Mouse (Mus musculus): ENCODE data around the gene Atp2c1.
A peak's percentile ranks its signal among the peaks of the same experiment; 100 is the strongest.

The Atp2c1 gene

DNA sequence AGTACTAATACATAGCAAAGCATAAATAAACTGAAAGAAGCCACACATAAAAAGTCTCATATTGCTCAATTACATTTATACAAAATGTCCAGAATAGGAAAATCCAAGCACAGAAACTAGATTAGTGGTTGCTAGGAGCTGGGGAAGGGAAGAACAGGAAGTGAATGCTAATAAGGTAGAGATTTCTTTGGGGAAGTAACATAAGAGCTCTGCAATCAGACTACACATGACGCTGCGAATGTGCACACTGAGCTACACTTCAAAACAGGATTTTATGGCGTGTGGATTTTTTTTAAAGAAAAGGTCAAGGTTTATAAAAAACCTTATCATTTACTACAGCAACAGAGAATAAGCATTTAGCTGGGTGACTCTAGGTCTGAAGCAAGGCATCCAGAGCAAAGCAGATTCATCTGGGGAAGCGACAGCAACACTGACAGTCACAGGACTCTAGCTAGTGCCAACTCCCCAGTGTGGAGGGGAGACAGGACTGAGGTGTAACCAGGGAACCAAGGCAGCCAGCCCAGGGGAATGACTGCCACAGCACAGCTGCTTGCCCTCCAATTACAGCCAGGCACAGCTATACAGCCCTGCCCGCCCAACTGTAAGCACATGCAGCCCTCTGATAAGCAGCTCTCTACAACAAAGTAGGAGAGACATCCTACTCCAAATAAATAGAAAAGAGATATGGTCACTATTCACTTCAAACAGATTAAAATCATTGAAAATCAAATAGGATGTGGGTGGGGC lies 42.6 kb downstream of the Atp2c1 start:
- DNase-seq, result no peak

GRCm38 (mm10) chr9:105483880-105484279 lies 43.2 kb downstream of the Atp2c1 start:
- DNase-seq, result no peak

DNA sequence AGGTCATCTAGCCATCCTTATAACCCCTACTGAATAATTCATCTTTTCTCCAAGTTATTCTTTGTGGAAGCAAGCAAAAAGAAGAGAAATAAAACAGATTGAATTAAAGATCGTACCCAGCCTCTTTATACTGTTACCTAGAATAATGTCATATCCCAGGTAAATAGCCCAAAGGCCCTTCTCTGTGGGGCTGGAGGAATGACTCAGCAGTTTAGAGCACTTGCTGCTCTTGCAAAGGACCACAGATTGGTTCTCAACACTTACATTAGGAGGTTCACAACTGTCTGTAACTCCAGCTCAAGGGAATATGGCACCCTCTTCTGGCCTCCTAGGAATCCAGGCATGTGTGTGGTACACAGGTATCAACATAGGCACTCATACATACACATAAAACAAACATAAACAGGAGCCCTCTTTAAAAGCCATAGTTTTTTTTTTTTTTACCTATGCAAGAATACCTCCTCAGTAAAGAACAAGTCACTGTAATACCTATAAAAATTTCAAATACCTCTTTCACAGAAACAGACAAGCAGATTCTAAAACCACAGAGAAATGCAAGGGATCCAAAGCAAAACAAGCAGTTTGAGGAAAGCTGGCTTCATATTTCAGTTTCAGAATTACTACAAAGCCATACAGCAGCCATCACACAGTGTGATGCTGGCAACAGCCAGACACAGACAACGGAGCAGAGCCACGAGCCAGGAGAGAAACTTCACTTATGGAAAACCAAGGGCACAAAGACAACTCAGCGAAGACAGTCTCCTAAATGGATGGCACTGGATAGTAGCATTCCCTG lies 44.2 kb downstream of the Atp2c1 start:
- DNase-seq, result no peak

- no peak for DNase-seq
Observed at GRCm38 (mm10) chr9:105482070-105482469, 45.0 kb downstream of the Atp2c1 start.

- no peak for DNase-seq
Observed at GRCm38 (mm10) chr9:105476134-105476533, 51.0 kb downstream of the Atp2c1 start.

GRCm38 (mm10) chr9:105474910-105475309 lies 52.2 kb downstream of the Atp2c1 start:
- DNase-seq, result no peak

DNA sequence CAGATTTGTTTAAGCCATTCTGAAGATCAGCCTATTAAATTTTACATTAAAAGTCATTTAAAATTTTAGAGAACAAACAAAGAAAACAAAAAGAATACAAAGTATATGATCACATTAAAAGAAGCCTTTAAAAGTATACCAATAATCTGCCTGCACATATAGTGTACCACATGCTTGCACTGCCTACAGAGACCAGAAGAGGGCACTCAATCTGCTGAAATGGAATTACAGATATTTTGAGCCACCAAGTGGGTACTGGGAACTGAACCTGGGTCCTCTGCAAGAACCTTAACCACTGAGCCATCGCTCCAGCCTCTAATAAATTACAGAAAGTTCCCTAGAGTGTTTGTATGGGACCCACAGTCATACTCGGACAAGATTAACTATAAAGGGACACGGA lies 59.3 kb downstream of the Atp2c1 start:
- DNase-seq, result peak; percentile 10

DNA sequence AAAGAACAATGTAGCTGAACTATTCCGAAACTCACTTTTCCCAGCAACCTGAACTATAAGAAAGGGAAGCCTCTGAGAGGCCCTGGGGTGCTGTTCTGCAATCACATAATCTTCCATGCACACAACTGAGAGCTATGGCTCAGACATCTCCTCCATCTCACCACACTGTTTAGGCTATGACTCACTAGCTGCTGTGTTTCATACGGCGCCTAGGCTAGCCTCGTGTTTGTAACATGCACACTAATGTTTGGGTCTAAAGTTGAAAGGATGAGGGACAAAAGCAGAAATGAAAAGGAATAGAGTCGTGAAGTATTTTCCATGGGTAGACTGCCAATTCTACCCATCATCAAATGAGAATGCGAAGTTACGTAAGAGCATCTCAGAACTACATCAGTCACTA lies 65.6 kb downstream of the Atp2c1 start:
- no peak for DNase-seq

DNA sequence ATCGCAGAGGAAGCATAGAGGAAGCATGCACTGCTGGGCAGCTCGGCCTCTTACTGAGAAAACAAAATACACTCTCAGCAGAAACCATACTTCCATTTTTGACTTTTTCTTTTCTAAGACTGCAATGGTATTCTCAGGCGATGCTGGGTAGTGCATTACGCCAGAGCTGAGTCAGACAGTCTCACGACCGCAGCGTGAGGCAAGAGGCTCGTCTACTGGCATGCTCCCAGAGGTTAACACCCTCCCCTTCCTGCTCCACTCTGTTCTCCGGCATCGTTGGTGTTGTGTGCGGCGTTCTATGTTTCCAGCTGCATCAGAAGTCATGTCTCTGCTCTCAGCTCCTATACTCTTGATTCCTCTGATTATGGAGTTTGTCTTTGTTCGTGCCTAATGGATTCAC lies 68.1 kb downstream of the Atp2c1 start:
- DNase-seq, result no peak

- DNase-seq, result no peak
Observed at GRCm38 (mm10) chr9:105408549-105408948, 118.6 kb downstream of the Atp2c1 start.

DNA sequence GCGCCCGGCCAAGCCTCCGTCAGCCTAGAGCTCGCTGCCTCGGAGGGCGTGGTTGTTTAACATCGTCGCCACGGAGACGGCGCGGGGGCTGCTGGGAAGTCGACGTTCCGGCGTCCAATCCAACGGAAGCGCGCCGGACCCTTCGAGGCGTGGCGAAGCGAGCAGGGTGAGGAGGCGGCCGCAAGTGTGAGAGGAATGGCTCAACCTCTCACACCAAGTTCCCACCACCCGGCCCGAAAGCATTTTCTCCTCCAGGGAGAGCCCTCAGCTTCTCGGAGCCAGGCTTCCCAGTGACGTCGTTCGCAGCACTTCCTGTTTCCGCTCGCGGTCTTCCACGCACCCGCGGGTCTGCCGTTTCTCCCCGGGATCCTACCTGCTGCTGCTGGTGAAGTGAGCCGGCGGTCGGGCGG lies 131.9 kb downstream of the Atp2c1 start, which contains the start of the genes Aste1 and Nek11:
Gene Aste1 (plus strand): TSS at position 175 of the 410 bp plus-strand sequence.
Gene Nek11 (minus strand): TSS at position 307 of the 410 bp plus-strand sequence.
- DNase-seq, result peak; percentile 96

DNA sequence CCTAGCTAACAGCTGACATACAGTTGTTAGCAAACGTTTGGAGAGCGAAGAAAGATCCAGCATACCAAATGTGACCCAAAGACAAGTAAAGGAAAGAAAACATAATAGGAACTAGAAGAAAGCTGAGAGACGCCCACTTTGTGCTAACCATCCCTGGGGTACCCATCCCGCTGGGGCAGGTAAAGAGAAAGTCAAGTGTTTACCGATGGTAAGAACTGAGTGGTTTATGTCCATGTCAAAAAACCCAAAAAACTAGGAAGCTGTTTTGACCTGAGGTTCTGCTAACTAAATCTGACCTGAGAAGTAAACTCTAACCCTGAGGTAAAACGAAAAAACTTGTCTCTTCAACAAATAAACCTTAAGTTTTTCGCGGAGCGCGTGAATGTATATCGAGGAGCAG lies 132.4 kb downstream of the Atp2c1 start:
- no peak for DNase-seq

DNA sequence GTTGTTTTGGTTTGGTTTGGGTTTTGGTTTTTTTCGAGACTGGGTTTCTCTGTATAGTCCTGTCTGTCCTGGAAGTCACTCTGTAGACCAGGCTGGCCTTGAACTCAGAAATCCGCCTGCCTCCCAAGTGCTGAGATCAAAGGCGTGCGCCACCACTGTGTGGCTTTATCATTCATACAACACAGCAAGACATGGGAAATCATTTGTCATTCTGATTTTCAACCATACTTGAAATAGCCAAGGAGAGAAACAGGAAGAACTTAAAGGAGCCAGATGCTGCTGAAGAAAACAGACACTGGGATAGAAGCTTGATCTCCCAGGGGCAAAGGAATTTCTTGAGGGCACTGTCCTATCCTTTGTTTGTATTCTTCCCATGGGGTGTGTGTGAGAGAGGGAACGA lies 136.5 kb downstream of the Atp2c1 start:
- DNase-seq, result no peak

DNA sequence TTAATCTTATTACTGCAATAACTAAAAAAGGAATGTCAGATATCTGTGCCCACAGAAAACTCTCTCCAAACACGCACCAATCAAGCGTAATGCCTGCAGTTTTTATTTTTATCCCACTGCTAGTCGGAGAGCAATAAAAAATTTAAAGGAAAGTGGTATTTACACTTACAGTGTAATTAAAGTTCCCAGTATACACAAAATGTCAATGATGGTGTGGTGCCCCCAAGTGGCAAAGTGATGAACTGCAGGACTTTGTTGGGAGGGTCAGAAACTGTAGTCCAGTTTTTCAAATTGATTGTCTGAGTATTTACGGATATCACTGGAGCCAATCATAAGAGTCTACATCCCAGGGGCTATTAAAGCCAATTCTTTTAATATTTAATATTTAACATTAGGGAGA lies 137.8 kb downstream of the Atp2c1 start:
- DNase-seq, result peak; percentile 80

GRCm38 (mm10) chr9:105387403-105387802 lies 139.7 kb downstream of the Atp2c1 start:
- no peak for DNase-seq

DNA sequence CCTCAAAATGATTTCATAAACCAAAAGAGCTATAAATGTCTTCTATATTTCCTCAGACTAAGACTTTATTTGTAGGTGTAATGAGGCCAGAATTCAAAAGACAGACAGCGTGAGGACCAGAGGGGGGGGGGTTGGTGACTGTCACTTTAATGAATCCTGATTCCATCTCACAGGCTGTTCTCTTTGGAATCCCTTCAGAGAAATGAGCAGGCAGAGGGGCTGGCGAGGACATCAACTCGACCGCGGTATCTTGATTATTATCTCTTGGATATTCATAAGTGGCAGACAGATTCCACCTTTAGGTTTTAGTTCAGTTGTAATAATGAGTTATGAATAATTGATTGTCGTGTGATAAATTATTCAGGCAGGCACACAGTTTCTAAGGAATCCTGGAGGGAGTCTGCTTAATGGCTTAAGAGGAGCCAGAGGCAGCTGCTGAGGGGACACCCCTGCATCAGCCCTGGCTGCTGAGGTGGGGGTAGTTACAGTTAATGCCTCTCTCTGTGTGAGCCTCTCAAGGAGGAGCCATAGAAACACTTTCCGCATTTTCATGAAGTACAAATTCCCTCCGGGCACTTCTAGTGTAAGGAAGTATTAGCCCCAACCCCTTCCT lies 147.5 kb downstream of the Atp2c1 start:
- DNase-seq, result no peak

- no peak for DNase-seq
Observed at GRCm38 (mm10) chr9:105377622-105378021, 149.5 kb downstream of the Atp2c1 start.

- no peak for DNase-seq
Observed at GRCm38 (mm10) chr9:105376954-105377530, 150.1 kb downstream of the Atp2c1 start.

DNA sequence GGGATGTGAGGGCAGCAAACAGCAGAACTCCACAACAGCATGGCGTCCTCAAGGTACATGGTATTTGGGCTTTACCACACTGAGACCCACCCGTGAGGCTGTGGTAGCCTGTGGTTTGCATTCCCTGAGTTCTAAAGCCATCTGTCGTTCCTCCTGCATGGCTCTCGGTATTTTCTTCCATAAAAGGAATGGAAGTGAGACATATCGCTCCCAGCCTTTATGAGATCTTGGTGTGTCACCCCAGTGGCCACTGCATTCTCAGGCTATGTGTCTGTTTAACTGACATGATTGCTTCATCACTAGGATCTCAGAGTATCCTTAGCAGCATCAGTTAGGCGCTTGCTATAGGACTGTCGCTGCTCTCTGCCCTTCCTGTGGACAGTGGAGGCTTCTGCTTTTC lies 150.7 kb downstream of the Atp2c1 start:
- DNase-seq, result no peak

DNA sequence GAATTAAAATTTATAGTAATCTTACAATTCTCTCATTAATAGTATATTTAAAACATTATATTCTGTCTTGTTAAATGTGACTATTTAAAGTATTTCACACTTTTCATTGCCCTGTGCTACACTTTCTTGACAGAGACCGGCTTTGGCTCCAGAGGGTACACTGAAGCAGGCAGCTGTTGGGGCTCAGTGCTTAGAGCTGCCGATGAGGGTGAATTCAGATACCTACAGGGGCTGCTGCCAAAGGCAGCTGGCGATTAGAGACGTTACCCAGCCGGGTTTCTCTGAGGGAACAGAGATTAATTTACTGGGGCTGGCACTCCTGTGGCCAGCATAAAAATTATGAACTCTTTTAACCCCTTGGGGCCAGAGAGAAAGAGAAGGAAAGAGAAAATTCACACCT lies 152.8 kb downstream of the Atp2c1 start:
- DNase-seq, result no peak

- no peak for DNase-seq
Observed at GRCm38 (mm10) chr9:105368605-105369004, 158.5 kb downstream of the Atp2c1 start.

DNA sequence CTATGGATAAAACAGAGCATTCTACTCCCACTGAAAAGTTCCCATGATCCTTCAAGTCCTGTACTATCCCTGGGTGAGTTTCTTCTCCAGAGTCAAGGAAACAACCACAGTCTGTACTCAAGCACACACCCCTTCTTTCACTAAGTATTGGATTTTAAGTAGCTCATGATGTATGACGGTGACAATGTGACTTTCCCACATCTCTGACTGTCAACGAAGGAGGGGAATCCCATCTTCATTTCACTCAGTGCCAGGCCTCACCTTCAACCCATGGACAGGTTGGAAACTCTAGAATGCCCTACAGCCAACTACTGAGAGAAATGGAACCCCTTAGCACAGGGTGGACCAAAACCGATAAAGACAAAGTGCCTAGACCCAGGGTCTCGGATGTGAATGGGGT lies 160.9 kb downstream of the Atp2c1 start:
- no peak for DNase-seq

GRCm38 (mm10) chr9:105363520-105364231 lies 163.4 kb downstream of the Atp2c1 start:
- no peak for DNase-seq

All from lung, postnatal 14 days (tissue).